Mouse (Mus musculus) cerebellum, adult 2 months (tissue): ENCODE data around the gene Cabin1.

Experiments used
- CTCF ChIP-seq: fragments of 200-500 bp; IDR thresholded peaks from 2 replicates; pipeline ENCODE4 v1.5.1; 2011; ENCODE audit warnings: low read depth, mild to moderate bottlenecking, control low read depth, low read length, moderate library complexity, borderline replicate concordance; ENCODE audit not compliant: insufficient read depth
- POLR2A ChIP-seq: fragments of 200-500 bp; IDR thresholded peaks from 2 replicates; pipeline ENCODE4 v1.6.1; 2011; ENCODE audit warnings: low read length, control low read depth, borderline replicate concordance; ENCODE audit not compliant: insufficient read depth

GRCm38 (mm10) chr10:75676286-75676685 lies 87.9 kb downstream of the Cabin1 start:
- TF ChIP-seq POLR2A, result no peak
- no peak for TF ChIP-seq CTCF
